Mouse (Mus musculus): ENCODE measurements around the gene Hist1h2bc.
A peak's percentile ranks its signal among the peaks of the same experiment; 100 is the strongest.
"Not testable (repeated sequence)": the region's sequence is repeated elsewhere in the genome, so short reads cannot be mapped to it uniquely, and the experiment has no call there.

Gene Hist1h2bc

GRCm38 (mm10) chr13:23700786-23701520, 17.0 kb downstream of the Hist1h2bc start:
- DNase-seq = peak; percentile 77

- no peak for DNase-seq
Measured at GRCm38 (mm10) chr13:23702220-23702619, 18.2 kb downstream of the Hist1h2bc start.

- DNase-seq = not testable (repeated sequence)
Measured at GRCm38 (mm10) chr13:23702801-23703200, 18.8 kb downstream of the Hist1h2bc start.

- DNase-seq = no peak
Measured at GRCm38 (mm10) chr13:23705751-23706356, 21.9 kb downstream of the Hist1h2bc start.

- no peak for DNase-seq
Measured at GRCm38 (mm10) chr13:23706771-23707170, 22.8 kb downstream of the Hist1h2bc start.

GRCm38 (mm10) chr13:23708041-23708440, 24.0 kb downstream of the Hist1h2bc start:
- DNase-seq = no peak

- no peak for DNase-seq
Measured at GRCm38 (mm10) chr13:23708654-23709053, 24.7 kb downstream of the Hist1h2bc start.

- DNase-seq = no peak
Measured at GRCm38 (mm10) chr13:23709714-23710373, 25.8 kb downstream of the Hist1h2bc start.

GRCm38 (mm10) chr13:23710374-23711089, 26.5 kb downstream of the Hist1h2bc start, which contains the start of gene Hfe:
Gene Hfe, minus strand, starts transcription at chr13:23710854.
- DNase-seq = peak; percentile 74

GRCm38 (mm10) chr13:23716261-23717042, 32.5 kb downstream of the Hist1h2bc start:
- no peak for DNase-seq

GRCm38 (mm10) chr13:23717176-23717575, 33.2 kb downstream of the Hist1h2bc start:
- DNase-seq = no peak

GRCm38 (mm10) chr13:23717593-23718245, 33.7 kb downstream of the Hist1h2bc start:
- not testable (repeated sequence) for DNase-seq

- DNase-seq = no peak
Measured at GRCm38 (mm10) chr13:23724239-23724638, 40.2 kb downstream of the Hist1h2bc start.

GRCm38 (mm10) chr13:23725213-23725612, 41.2 kb downstream of the Hist1h2bc start:
- DNase-seq = no peak

- DNase-seq = no peak
Measured at GRCm38 (mm10) chr13:23728472-23729191, 44.6 kb downstream of the Hist1h2bc start.

GRCm38 (mm10) chr13:23729192-23729525, 45.2 kb downstream of the Hist1h2bc start:
- DNase-seq = peak; percentile 49

GRCm38 (mm10) chr13:23729706-23730105, 45.7 kb downstream of the Hist1h2bc start:
- no peak for DNase-seq

- no peak for DNase-seq
Measured at GRCm38 (mm10) chr13:23730479-23730878, 46.5 kb downstream of the Hist1h2bc start.

GRCm38 (mm10) chr13:23732156-23732804, 48.3 kb downstream of the Hist1h2bc start:
- peak; percentile 45 for DNase-seq

GRCm38 (mm10) chr13:23737091-23737490, 53.1 kb downstream of the Hist1h2bc start:
- DNase-seq = no peak

GRCm38 (mm10) chr13:23738041-23738440, 54.0 kb downstream of the Hist1h2bc start:
- peak; percentile 74 for DNase-seq
